ENCODE assay signal across 14 mouse cellular contexts in the genomic region with DNA sequence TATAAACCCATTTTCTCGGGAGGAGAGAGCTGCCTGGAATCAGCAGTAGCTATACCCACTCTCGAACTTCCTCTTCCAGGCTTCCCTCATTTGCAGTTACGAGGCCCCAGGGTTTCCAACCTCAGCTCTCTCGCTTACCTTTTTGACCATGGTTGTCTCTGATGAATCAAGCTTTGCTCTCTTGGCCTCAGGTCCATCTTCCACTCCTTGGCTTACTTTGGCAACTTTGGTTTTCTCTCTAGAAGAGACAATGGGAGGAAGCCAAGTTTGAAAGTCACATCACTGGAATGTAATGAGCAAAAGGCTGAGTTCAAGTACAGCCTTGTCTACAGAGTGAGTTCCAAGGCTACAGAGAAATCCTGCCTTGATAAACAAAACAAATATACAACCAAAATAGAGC. TPM values are rescaled to one million over a fixed set of nuclear protein-coding genes. Genes with fewer than 3 reads are reported as not detected.
DNase-seq lines count a peak whose midpoint lies in the region; ATAC-seq and TF ChIP-seq lines count a peak whose summit lies in the region.
"Had no signal": no experiment of that assay in that cellular context is flagged by ENCODE, and none has a peak within 500 bp of the region (broad histone marks: within the 10 kb centered on the region; RNA-seq: fewer than 3 reads in every experiment).

No protein-coding gene starts in this region.

- H3K27ac ChIP-seq in intestine, embryonic 16.5 days (ENCODE audit: low read length) = peak overlapping the region; percentile 88
- H3K27ac ChIP-seq: hindbrain, embryonic 13.5 days; liver, embryonic 12.5 days had no signal

- TF ChIP-seq CTCF in E14TG2a.4 (conservative IDR thresholded peaks at IDR 0.05; ENCODE audit: low read length) = no peak

- H3K4me2 ChIP-seq in intestine, embryonic 16.5 days (ENCODE audit: low read depth, low read length) = no peak overlapping the region
- H3K4me2 ChIP-seq: hindbrain, embryonic 13.5 days; liver, embryonic 12.5 days had no signal

- H3K4me1 ChIP-seq in E14TG2a.4 (replicated peaks; ENCODE audit: low read depth, low read length) = peaks cover 86% of the 10 kb centered on the region
- peaks cover 21% of the 10 kb centered on the region for H3K4me1 ChIP-seq in intestine, embryonic 16.5 days (ENCODE audit: control insufficient read depth, insufficient read depth, low read length)

- no peaks in the 10 kb centered on the region for H3K27me3 ChIP-seq in E14TG2a.4 (ENCODE audit: insufficient read depth, low read length)
- no peaks in the 10 kb centered on the region for H3K27me3 ChIP-seq in intestine, embryonic 16.5 days (replicated peaks; ENCODE audit: control insufficient read depth, insufficient read depth, low read length)
- H3K27me3 ChIP-seq: liver, embryonic 12.5 days had no signal

- H3K4me3 ChIP-seq in E14TG2a.4 (replicated peaks; ENCODE audit: low read length) = peak overlapping the region; percentile 30; the same call in 1 of the 2 replicates
- no peak overlapping the region for H3K4me3 ChIP-seq in intestine, embryonic 16.5 days (ENCODE audit: low read length)
- H3K4me3 ChIP-seq: hindbrain, embryonic 13.5 days; liver, embryonic 12.5 days had no signal

- peak; percentile 19 for DNase-seq in adrenal gland, adult 2 months
- DNase-seq in adrenal gland, postnatal 14 days = no peak
- DNase-seq in kidney, adult 9 months = peak; percentile 67
- DNase-seq in kidney, postnatal 14 days = no peak
- no peak for DNase-seq in neural tube, embryonic 10.5 days (ENCODE audit: extremely low spot score, low spot score)
- DNase-seq in cerebellum, adult 9-11 months = no peak
- DNase-seq: cerebellum, postnatal 25 days; left cerebral cortex, postnatal 4 days; thymus, adult 18-20 months had no signal

- whole genome bisulfite sequencing in intestine, embryonic 16.5 days = 72% methylated on average over 4 of the region's 4 CpGs

- no peak for ATAC-seq in intestine, embryonic 16.5 days
- ATAC-seq: forebrain, embryonic 16.5 days; liver, embryonic 12.5 days had no signal

- H3K9ac ChIP-seq in intestine, embryonic 16.5 days (ENCODE audit: low read depth, low read length) = no peak overlapping the region
- H3K9ac ChIP-seq: hindbrain, embryonic 13.5 days; liver, embryonic 12.5 days had no signal

- H3K36me3 ChIP-seq in E14TG2a.4 (ENCODE audit: insufficient read depth, low read length) = peaks cover 97% of the 10 kb centered on the region
- H3K36me3 ChIP-seq in intestine, embryonic 16.5 days (ENCODE audit: control insufficient read depth, insufficient read depth, low read length) = peaks cover 9% of the 10 kb centered on the region

- H3K9me3 ChIP-seq in E14TG2a.4 (ENCODE audit: low read length) = no peaks in the 10 kb centered on the region
- no peaks in the 10 kb centered on the region for H3K9me3 ChIP-seq in intestine, embryonic 16.5 days (ENCODE audit: control insufficient read depth, low read length)
- H3K9me3 ChIP-seq: hindbrain, embryonic 13.5 days; liver, embryonic 12.5 days had no signal

RNA-seq across cellular contexts. Expression of gene Sae1, which starts 20.9 kb away (rescaled TPM):
- 10 to 100 TPM; 61.0 to 72.0 TPM for total RNA-seq in adrenal gland, adult 2 months (2021)
- polyA plus RNA-seq in adrenal gland, adult 2 months (2012; rRNA removed) = 7.9 and 8.9 TPM in 2 replicates
- 62.3 and 72.1 TPM in 2 replicates for total RNA-seq in adrenal gland, postnatal 14 days (2021)
- 238 and 263 TPM in 2 replicates for polyA plus RNA-seq in intestine, embryonic 16.5 days (2015; fragmentation: Nextera tagmentation; extraction: Ambion mirVana)

RNA-seq across cellular contexts. Expression of gene Zc3h4, which starts 34.0 kb away (rescaled TPM):
- 10 to 100 TPM; 33.0 to 47.7 TPM for total RNA-seq in adrenal gland, adult 2 months (2021)
- 40.7 and 48.8 TPM in 2 replicates for polyA plus RNA-seq in adrenal gland, adult 2 months (2012; rRNA removed)
- total RNA-seq in adrenal gland, postnatal 14 days (2021) = 37.4 and 48.5 TPM in 2 replicates
- polyA plus RNA-seq in intestine, embryonic 16.5 days (2015; fragmentation: Nextera tagmentation; extraction: Ambion mirVana) = 9.6 and 11.1 TPM in 2 replicates

RNA-seq across cellular contexts. Expression of gene Bbc3, which starts 58.5 kb away (rescaled TPM):
- 1 to 10 TPM; 3.3 to 9.1 TPM for total RNA-seq in adrenal gland, adult 2 months (2021)
- polyA plus RNA-seq in adrenal gland, adult 2 months (2012; rRNA removed) = 62.4 and 114 TPM in 2 replicates
- 5.8 and 11.6 TPM in 2 replicates for total RNA-seq in adrenal gland, postnatal 14 days (2021)
- polyA plus RNA-seq in intestine, embryonic 16.5 days (2015; fragmentation: Nextera tagmentation; extraction: Ambion mirVana) = 6.2 and 6.6 TPM in 2 replicates

Comparison
In these comparisons a context has a peak if more than half of its experiments do, and no peak if none do; other contexts are left out.
1. DNase-seq: peak in adrenal gland, adult 2 months (single experiment) and kidney, adult 9 months (single experiment); none in adrenal gland, postnatal 14 days (single experiment), kidney, postnatal 14 days (single experiment), neural tube, embryonic 10.5 days (single experiment) and cerebellum, adult 9-11 months (single experiment).